Comparison of ENCODE assay signal across 21 mouse cellular contexts in the genomic region with DNA sequence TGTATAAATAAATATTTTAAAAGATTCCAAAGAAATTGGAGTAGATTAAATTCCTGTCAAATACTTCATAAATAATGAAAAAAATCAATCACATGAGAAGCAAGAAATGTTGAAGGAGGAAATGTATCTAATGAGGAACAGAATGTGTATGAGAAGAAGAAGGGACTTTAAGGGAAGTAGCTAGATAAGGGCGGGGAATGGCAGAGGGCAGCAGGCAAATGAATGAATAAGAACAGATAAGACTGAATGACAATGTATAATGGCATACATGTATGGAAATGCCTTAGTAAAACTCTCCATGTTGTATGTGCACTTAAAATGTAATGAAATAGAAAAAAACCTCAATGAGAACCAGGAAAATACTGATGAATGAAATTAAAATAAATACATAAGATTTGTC. TPM values are rescaled to one million over a fixed set of nuclear protein-coding genes. Genes with fewer than 3 reads are reported as not detected.
"Had no signal": no experiment of that assay in that cellular context is flagged by ENCODE, and none has a peak within 500 bp of the region (broad histone marks: within the 10 kb centered on the region; RNA-seq: fewer than 3 reads in every experiment).

No protein-coding gene starts in this region.

- DNase-seq: lung, adult 18-20 months; lung, embryonic 14.5 days; lung, postnatal 10 days; lung, postnatal 4 days; right cerebral cortex, postnatal 14 days; thymus, adult 2 months; thymus, postnatal 25 days; thymus, postnatal 4 days had no signal

- H3K27ac ChIP-seq: midbrain, embryonic 13.5 days; midbrain, embryonic 15.5 days; neural tube, embryonic 12.5 days; stomach, embryonic 15.5 days; stomach, postnatal 0 days had no signal

- H3K4me1 ChIP-seq: midbrain, embryonic 13.5 days; midbrain, embryonic 15.5 days; neural tube, embryonic 12.5 days; stomach, embryonic 15.5 days had no signal

- H3K9ac ChIP-seq: lung, embryonic 14.5 days; midbrain, embryonic 13.5 days; midbrain, embryonic 15.5 days; neural tube, embryonic 12.5 days; stomach, embryonic 15.5 days had no signal

- H3K27me3 ChIP-seq: midbrain, embryonic 13.5 days; midbrain, embryonic 15.5 days; neural tube, embryonic 12.5 days; stomach, embryonic 15.5 days had no signal

- ATAC-seq: midbrain, embryonic 13.5 days; midbrain, embryonic 15.5 days had no signal

- H3K4me3 ChIP-seq: midbrain, embryonic 13.5 days; midbrain, embryonic 15.5 days; neural tube, embryonic 12.5 days; stomach, embryonic 15.5 days had no signal

- H3K36me3 ChIP-seq: midbrain, embryonic 13.5 days; midbrain, embryonic 15.5 days; neural tube, embryonic 12.5 days; stomach, embryonic 15.5 days had no signal

RNA-seq across cellular contexts. Expression of a gene that starts 4.4 kb away (rescaled TPM):
- total RNA-seq: midbrain, postnatal 0 days had no signal
- polyA plus RNA-seq: midbrain, embryonic 11.5 days; midbrain, embryonic 13.5 days; midbrain, embryonic 15.5 days; neural tube, embryonic 12.5 days; neural tube, embryonic 14.5 days had no signal

RNA-seq across cellular contexts. Expression of a gene that starts 8.0 kb away (rescaled TPM):
- polyA plus RNA-seq: neural tube, embryonic 14.5 days had no signal

RNA-seq across cellular contexts. Expression of a gene that starts 46.3 kb away (rescaled TPM):
- total RNA-seq: midbrain, postnatal 0 days; monocyte, adult 5-6 weeks; neutrophil, adult 5-6 weeks had no signal
- polyA plus RNA-seq: liver, embryonic 16.5 days; lung, embryonic 14.5 days; lung, embryonic 16.5 days; midbrain, embryonic 11.5 days; midbrain, embryonic 13.5 days; midbrain, embryonic 15.5 days; midbrain, postnatal 0 days; neural tube, embryonic 12.5 days; neural tube, embryonic 14.5 days; stomach, embryonic 15.5 days; testis, adult 2 months had no signal
